Mouse (Mus musculus): ENCODE data around the gene Fam20b. TPM values are rescaled to one million over a fixed set of nuclear protein-coding genes. Genes with fewer than 3 reads are reported as not detected.

Gene Fam20b
- total RNA-seq, 2 experiments from 2014 or later: 47.9 to 58.3 TPM

GRCm38 (mm10) chr1:156730802-156731201 is 11.9 kb upstream of the Fam20b start:
- DNase-seq: peak in 1 of 2 experiments; percentile 23

- no peak for DNase-seq
Observed at GRCm38 (mm10) chr1:156727234-156728108, 8.6 kb upstream of the Fam20b start.

- DNase-seq: no peak
Observed at GRCm38 (mm10) chr1:156722089-156722488, 3.2 kb upstream of the Fam20b start.

- no peak for DNase-seq
Observed at GRCm38 (mm10) chr1:156720046-156720445, 1.2 kb upstream of the Fam20b start.

GRCm38 (mm10) chr1:156718286-156718949 is 468 bp downstream of the Fam20b start:
- peak; percentile 55 to 64 for DNase-seq

- DNase-seq: no peak
Observed at GRCm38 (mm10) chr1:156717751-156718285, 1.1 kb downstream of the Fam20b start.

- DNase-seq: no peak
Observed at GRCm38 (mm10) chr1:156716681-156717080, 2.2 kb downstream of the Fam20b start.

GRCm38 (mm10) chr1:156710472-156711098 is 8.3 kb downstream of the Fam20b start:
- no peak for DNase-seq

- DNase-seq: no peak
Observed at GRCm38 (mm10) chr1:156708672-156709071, 10.2 kb downstream of the Fam20b start.

- DNase-seq: no peak
Observed at GRCm38 (mm10) chr1:156705696-156706285, 13.1 kb downstream of the Fam20b start.

- DNase-seq: no peak
Observed at GRCm38 (mm10) chr1:156703444-156703843, 15.4 kb downstream of the Fam20b start.

GRCm38 (mm10) chr1:156702151-156702550 is 16.7 kb downstream of the Fam20b start:
- no peak for DNase-seq

- no peak for DNase-seq
Observed at GRCm38 (mm10) chr1:156686025-156686661, 32.7 kb downstream of the Fam20b start.

- no peak for DNase-seq
Observed at GRCm38 (mm10) chr1:156679599-156679998, 39.3 kb downstream of the Fam20b start.

- DNase-seq: no peak
Observed at GRCm38 (mm10) chr1:156677230-156677629, 41.7 kb downstream of the Fam20b start.

- DNase-seq: no peak
Observed at GRCm38 (mm10) chr1:156676596-156676995, 42.3 kb downstream of the Fam20b start.

- DNase-seq: peak; percentile 69 to 74
Observed at GRCm38 (mm10) chr1:156676171-156676570, 42.7 kb downstream of the Fam20b start.

GRCm38 (mm10) chr1:156674195-156675000 is 44.5 kb downstream of the Fam20b start, which contains the start of gene Tor3a:
TSS of gene Tor3a (minus strand) at chr1:156674356.
- DNase-seq: peak; percentile 93 to 94

GRCm38 (mm10) chr1:156673476-156674194 is 45.3 kb downstream of the Fam20b start:
- peak; percentile 47 to 58 for DNase-seq

All from adrenal gland, postnatal 36 days (tissue).